Mouse (Mus musculus): ENCODE data around the gene Trim9.

Trim9 gene

GRCm38 (mm10) chr12:70322790-70323189, 24.6 kb downstream of the Trim9 start:
- no peak for DNase-seq

GRCm38 (mm10) chr12:70316147-70316546, 31.3 kb downstream of the Trim9 start:
- DNase-seq, result no peak

GRCm38 (mm10) chr12:70307881-70308280, 39.5 kb downstream of the Trim9 start:
- no peak for DNase-seq

GRCm38 (mm10) chr12:70307062-70307461, 40.4 kb downstream of the Trim9 start:
- DNase-seq, result no peak

GRCm38 (mm10) chr12:70304014-70304413, 43.4 kb downstream of the Trim9 start:
- DNase-seq, result no peak

- no peak for DNase-seq
These were observed 43.9 kb downstream of the Trim9 start for GRCm38 (mm10) chr12:70303525-70303924.

GRCm38 (mm10) chr12:70302022-70302720, 45.2 kb downstream of the Trim9 start:
- no peak for DNase-seq

GRCm38 (mm10) chr12:70293927-70294684, 53.3 kb downstream of the Trim9 start:
- DNase-seq, result no peak

- no peak for DNase-seq
These were observed 54.1 kb downstream of the Trim9 start for GRCm38 (mm10) chr12:70293165-70293926.

GRCm38 (mm10) chr12:70285521-70285920, 61.9 kb downstream of the Trim9 start:
- no peak for DNase-seq

- no peak for DNase-seq
These were observed 62.4 kb downstream of the Trim9 start for GRCm38 (mm10) chr12:70284979-70285378.

GRCm38 (mm10) chr12:70283116-70283731, 64.2 kb downstream of the Trim9 start:
- DNase-seq, result peak; percentile 44

- no peak for DNase-seq
These were observed 66.5 kb downstream of the Trim9 start for GRCm38 (mm10) chr12:70280930-70281329.

GRCm38 (mm10) chr12:70280381-70280780, 67.0 kb downstream of the Trim9 start:
- DNase-seq, result peak; percentile 34

- DNase-seq, result peak; percentile 7
These were observed 70.1 kb downstream of the Trim9 start for GRCm38 (mm10) chr12:70277071-70277939.

GRCm38 (mm10) chr12:70269724-70270123, 77.7 kb downstream of the Trim9 start:
- DNase-seq, result no peak

GRCm38 (mm10) chr12:70267314-70267713, 80.1 kb downstream of the Trim9 start:
- no peak for DNase-seq

- no peak for DNase-seq
These were observed 80.9 kb downstream of the Trim9 start for GRCm38 (mm10) chr12:70266494-70266931.

- no peak for DNase-seq
These were observed 83.7 kb downstream of the Trim9 start for GRCm38 (mm10) chr12:70263721-70264120.

- DNase-seq, result no peak
These were observed 85.0 kb downstream of the Trim9 start for GRCm38 (mm10) chr12:70262271-70262953.

GRCm38 (mm10) chr12:70251210-70251884, 96.1 kb downstream of the Trim9 start:
- no peak for DNase-seq
